Mouse (Mus musculus) megakaryocyte, embryonic 14.5 days (primary cell): ENCODE measurements around the gene Gm10643. TPM values are rescaled to one million over a fixed set of nuclear protein-coding genes. Genes with fewer than 3 reads are reported as not detected.
A peak's percentile ranks its signal among the peaks of the same experiment; 100 is the strongest.

ENCODE experiments used
- H3K27me3 ChIP-seq: replicated peaks from 2 replicates; pipeline ENCODE3; 2012; ENCODE audit warnings: inconsistent platforms
- H3K36me3 ChIP-seq: replicated peaks from 2 replicates; pipeline ENCODE3; 2012; ENCODE audit warnings: low read length, inconsistent platforms, mixed read lengths
- H3K4me1 ChIP-seq: 2 replicates; pipeline ENCODE4 v1.6.1; 2012; ENCODE audit warnings: inconsistent platforms
- H3K4me3 ChIP-seq: replicated peaks from 2 replicates; pipeline ENCODE3; 2012; ENCODE audit warnings: moderate library complexity, mild to moderate bottlenecking, inconsistent platforms
- H3K9me3 ChIP-seq: 2 replicates; pipeline ENCODE4 v1.6.1; 2012; ENCODE audit warnings: inconsistent platforms
- FLI1 ChIP-seq: IDR thresholded peaks from 2 replicates; pipeline ENCODE4 v1.6.1; 2012; ENCODE audit warnings: low read length, inconsistent platforms, mixed read lengths
- GATA1 ChIP-seq: IDR thresholded peaks from 3 replicates; pipeline ENCODE4 v1.6.1; 2012; ENCODE audit warnings: mixed read lengths, low read length, inconsistent platforms, borderline replicate concordance
- polyA plus RNA-seq: library from polyadenylated mRNA; stranded (reverse); fragments of >175 nt; gene quantifications from 2 replicates; pipeline ENCODE4 v1.2.3, GENCODE M21; 2012; ENCODE audit warnings: low replicate concordance; ENCODE audit not compliant: insufficient read depth

Gene Gm10643
- polyA plus RNA-seq, 1 experiment = not detected

DNA sequence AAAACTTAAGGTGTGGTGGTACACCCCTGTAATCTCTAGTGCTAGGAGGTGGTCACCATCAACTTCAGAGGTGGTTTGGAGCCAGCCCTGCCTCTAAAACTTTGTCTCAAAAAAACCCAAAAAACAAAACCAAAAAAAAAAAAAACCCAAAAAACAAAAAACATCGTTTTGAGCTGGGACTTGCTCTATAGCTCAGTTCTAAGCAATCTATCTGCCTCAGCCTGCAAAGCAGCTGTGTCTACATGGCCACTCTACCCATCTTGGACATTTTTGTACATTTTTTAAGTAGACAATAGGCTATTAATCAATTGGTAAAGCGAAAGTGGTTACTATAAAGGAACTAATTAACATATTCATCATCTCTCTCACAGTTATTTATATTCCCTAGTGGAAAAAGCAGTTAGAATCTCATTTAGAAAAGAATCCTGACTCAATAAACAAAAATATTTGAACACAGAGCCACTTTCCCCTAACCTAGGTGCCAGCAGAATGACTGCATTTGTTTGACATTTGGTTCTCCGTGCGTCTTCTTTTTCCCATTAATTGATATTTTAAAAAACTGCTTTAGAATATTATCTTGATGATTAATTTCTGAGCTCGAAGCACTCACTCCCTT lies 628 bp upstream of the Gm10643 start:
- TF ChIP-seq FLI1 = no peak
- no peak for TF ChIP-seq GATA1
- H3K27me3 ChIP-seq = no peaks in the 10 kb centered on the region
- peaks cover 63% of the 10 kb centered on the region for H3K4me1 ChIP-seq
- peak overlapping the region; percentile 93 for H3K4me3 ChIP-seq
- no peaks in the 10 kb centered on the region for H3K36me3 ChIP-seq
- 0 out of 2 replicates have a peak, but pooled peaks cover 4% of the 10 kb centered on the region for H3K9me3 ChIP-seq

GRCm38 (mm10) chr8:84063861-84064610 lies 901 bp downstream of the Gm10643 start:
- Histone ChIP-seq H3K36me3 (no peaks in the 10 kb centered on the region), H3K4me1 (peaks cover 48% of the 10 kb centered on the region), H3K4me3 (peak overlapping the region; percentile 78), H3K27me3 (no peaks in the 10 kb centered on the region), H3K9me3 (peaks cover 8% of the 10 kb centered on the region; the same call in 1 of the 2 replicates)
- TF ChIP-seq FLI1 = no peak
- no peak for TF ChIP-seq GATA1

DNA sequence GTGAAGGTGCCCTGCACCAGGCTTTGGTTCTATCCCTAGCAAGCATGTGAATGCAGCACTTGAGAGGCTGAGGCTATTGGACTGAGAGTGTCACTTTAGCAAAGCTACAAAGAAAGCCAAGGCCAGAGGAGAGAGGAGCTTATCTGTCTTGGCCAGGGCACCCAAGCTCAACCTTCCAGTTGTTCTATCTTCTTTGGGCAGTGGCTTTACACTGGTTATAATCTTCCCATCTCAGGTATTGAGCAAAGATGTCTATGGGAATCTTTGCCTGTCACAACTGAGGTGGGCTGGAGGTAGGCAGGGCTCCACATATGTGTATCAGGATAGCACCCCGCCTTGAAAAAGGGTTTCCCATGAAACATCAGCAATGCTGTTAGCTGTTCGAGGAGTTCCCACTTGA lies 4.7 kb downstream of the Gm10643 start:
- no peak for TF ChIP-seq GATA1
- no peak for TF ChIP-seq FLI1
- peaks cover 33% of the 10 kb centered on the region for H3K4me1 ChIP-seq
- no peak overlapping the region for H3K4me3 ChIP-seq
- H3K9me3 ChIP-seq = peaks cover 8% of the 10 kb centered on the region; the same call in 1 of the 2 replicates
- no peaks in the 10 kb centered on the region for H3K36me3 ChIP-seq
- H3K27me3 ChIP-seq = no peaks in the 10 kb centered on the region

DNA sequence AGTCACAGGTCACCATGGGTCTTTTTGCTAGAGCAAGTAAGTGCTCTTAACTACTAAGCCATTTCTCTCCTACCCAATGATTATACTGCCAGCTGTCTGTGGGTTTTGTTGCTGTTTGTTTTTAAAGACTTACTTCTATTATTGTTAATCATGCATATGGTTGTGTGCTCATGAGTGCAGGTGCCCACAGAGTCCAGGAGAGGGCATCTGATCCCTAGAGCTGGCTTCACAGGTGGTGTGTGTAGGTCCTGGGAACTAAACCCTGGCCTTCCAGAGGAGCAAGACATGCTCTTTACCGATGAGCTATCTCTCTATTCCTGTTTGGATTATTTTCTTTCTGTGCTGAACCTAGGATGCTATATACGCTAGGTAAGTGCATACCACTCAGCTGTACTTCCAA lies 5.7 kb downstream of the Gm10643 start:
- Histone ChIP-seq H3K4me1 (peaks cover 23% of the 10 kb centered on the region), H3K36me3 (no peaks in the 10 kb centered on the region), H3K9me3 (peaks cover 8% of the 10 kb centered on the region; the same call in 1 of the 2 replicates), H3K4me3 (no peak overlapping the region), H3K27me3 (no peaks in the 10 kb centered on the region)
- TF ChIP-seq FLI1 (no peak), GATA1 (no peak)

- Histone ChIP-seq H3K4me1 (peaks cover 11% of the 10 kb centered on the region), H3K9me3 (peaks cover 8% of the 10 kb centered on the region; the same call in 1 of the 2 replicates), H3K27me3 (no peaks in the 10 kb centered on the region), H3K4me3 (no peak overlapping the region), H3K36me3 (no peaks in the 10 kb centered on the region)
- TF ChIP-seq FLI1 (no peak), GATA1 (no peak)
Observed at GRCm38 (mm10) chr8:84057827-84058226, 7.1 kb downstream of the Gm10643 start.

- TF ChIP-seq FLI1 (no peak), GATA1 (no peak)
- H3K4me3 ChIP-seq = no peak overlapping the region
- H3K27me3 ChIP-seq = peaks cover 24% of the 10 kb centered on the region
- peaks cover 13% of the 10 kb centered on the region for H3K4me1 ChIP-seq
- no peaks in the 10 kb centered on the region; the same call in 1 of the 2 replicates for H3K9me3 ChIP-seq
- H3K36me3 ChIP-seq = no peaks in the 10 kb centered on the region
Observed at GRCm38 (mm10) chr8:84053229-84053628, 11.7 kb downstream of the Gm10643 start.

GRCm38 (mm10) chr8:84052746-84053145 lies 12.2 kb downstream of the Gm10643 start:
- no peaks in the 10 kb centered on the region for H3K36me3 ChIP-seq
- H3K4me3 ChIP-seq = no peak overlapping the region
- H3K9me3 ChIP-seq = no peaks in the 10 kb centered on the region; the same call in 1 of the 2 replicates
- H3K4me1 ChIP-seq = peaks cover 13% of the 10 kb centered on the region
- peaks cover 27% of the 10 kb centered on the region for H3K27me3 ChIP-seq
- TF ChIP-seq GATA1 (no peak), FLI1 (no peak)

GRCm38 (mm10) chr8:84048171-84048570 lies 16.8 kb downstream of the Gm10643 start:
- Histone ChIP-seq H3K36me3 (no peaks in the 10 kb centered on the region), H3K4me3 (no peak overlapping the region), H3K27me3 (peaks cover 44% of the 10 kb centered on the region), H3K4me1 (peaks cover 20% of the 10 kb centered on the region), H3K9me3 (peaks cover 4% of the 10 kb centered on the region; the same call in 1 of the 2 replicates)
- no peak for TF ChIP-seq GATA1

DNA sequence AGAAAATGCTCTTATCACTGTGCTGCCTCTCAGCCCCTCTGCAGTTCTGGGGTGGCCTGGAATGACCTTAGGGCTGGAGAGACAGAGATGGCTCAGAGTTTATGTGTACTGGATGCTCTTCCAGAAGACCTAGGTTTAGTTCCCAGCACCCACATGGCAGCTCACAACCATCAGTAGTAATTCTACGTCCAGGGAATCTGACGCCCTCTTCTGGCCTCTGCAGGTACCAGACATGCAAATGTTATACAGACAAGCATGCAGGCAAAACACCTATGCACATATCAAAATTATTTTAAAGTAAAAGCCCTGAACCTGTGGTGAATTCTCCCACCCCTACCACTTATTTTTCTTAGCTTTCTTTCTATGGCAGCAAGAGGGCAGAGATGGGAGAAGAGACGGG lies 18.4 kb downstream of the Gm10643 start:
- no peak for TF ChIP-seq GATA1
- TF ChIP-seq FLI1 = no peak
- Histone ChIP-seq H3K4me1 (peaks cover 33% of the 10 kb centered on the region), H3K27me3 (peaks cover 44% of the 10 kb centered on the region), H3K9me3 (peaks cover 4% of the 10 kb centered on the region; the same call in 1 of the 2 replicates), H3K36me3 (no peaks in the 10 kb centered on the region), H3K4me3 (no peak overlapping the region)

GRCm38 (mm10) chr8:84044900-84045299 lies 20.0 kb downstream of the Gm10643 start, which contains the start of gene Rln3:
Gene Rln3, minus strand, starts transcription at chr8:84045000.
- peaks cover 4% of the 10 kb centered on the region; the same call in 1 of the 2 replicates for H3K9me3 ChIP-seq
- no peak within 1 kb of the TSS for H3K4me3 ChIP-seq
- TF ChIP-seq GATA1 (no peak), FLI1 (no peak)
- H3K36me3 ChIP-seq = peaks cover 11% of the 10 kb centered on the region
- peaks cover 32% of the 10 kb centered on the region for H3K27me3 ChIP-seq
- peaks cover 40% of the 10 kb centered on the region for H3K4me1 ChIP-seq
